Mouse (Mus musculus) T-helper 1 cell (primary cell): ENCODE data around the gene Gm34653.
"Not testable (repeated sequence)": the region's sequence is repeated elsewhere in the genome, so short reads cannot be mapped to it uniquely, and the experiment has no call there.

Experiments
- in situ Hi-C: fragments of 300-600 bp; cut with MboI, MseI; formaldehyde crosslinking; loops from one replicate; pipeline ENCODE4 v1.15.1; 2025; ENCODE audit warnings: high pct_unique_total_duplicates

The Gm34653 gene

GRCm38 (mm10) chr2:34832766-34833457, at the start of gene Gm34653:
TSS of gene Gm34653 (plus strand) at chr2:34833007.
- in situ Hi-C loops = not testable (repeated sequence)

DNA sequence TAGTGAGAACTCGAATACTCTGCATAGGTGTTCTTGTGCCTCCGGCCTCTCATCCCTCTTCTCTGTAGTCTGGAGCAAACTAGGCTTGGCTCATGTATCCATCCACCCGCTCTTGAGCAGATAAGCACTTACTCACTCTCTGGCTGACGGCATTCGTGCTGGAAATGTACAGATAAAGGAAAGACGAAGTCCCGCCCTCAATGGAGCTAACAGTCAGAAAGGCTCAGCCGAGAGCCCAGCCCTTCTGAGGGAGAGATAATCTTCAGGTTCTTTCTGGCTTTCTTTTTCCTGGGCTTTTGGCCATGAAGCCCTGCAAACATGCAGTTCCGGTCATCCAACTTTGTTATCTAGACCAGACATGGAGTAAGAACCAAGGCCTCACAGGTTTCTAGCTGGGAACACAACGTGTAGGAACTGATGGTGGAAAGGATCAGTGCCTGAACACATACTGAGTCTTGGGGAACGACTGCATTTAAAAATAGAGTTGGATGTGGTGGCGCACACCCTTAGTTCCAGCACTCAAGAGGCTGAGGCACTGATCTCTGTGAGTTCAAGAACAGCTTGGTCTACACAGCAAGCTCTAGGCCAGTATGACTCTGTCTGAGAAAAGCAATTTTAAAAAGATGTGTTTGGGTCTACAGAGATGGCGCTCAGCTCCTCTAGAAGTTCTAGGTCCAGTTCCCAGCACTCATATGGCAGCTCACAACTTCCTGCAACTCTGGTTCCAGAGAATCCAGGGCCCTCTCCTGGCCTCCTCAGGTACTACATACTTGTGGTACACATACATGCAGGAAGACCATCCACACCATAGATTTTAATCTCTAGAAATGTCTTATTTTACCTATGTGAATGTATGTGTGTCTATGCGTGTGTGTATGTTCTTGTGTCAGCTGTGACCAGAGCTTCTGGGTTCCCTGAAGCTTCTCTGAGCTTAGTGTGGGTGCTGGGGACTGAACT, 49.5 kb upstream of the Gm34653 start:
- in situ Hi-C loops = no loop called here

- in situ Hi-C loops = no loop called here
Observed at GRCm38 (mm10) chr2:34784085-34784484, 48.7 kb upstream of the Gm34653 start.

DNA sequence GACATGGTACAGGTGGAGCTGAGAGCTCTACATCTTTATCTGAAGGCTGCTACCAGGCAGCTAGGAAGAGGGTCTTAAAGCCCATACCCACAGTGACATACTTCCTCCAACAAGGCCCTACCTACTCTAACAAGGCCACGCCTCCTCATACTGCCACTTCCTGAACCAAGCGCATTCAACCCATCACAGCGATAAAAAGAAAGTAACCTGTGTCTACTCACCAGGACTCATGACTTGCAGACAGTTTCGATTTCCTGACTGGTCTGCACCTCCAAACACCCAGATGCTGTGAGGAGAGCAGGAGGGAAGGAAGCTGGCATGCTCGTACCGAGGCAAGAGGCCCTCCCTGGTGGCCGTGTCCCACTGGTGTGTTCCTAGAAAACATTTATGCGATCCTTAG, 42.5 kb upstream of the Gm34653 start:
- in situ Hi-C loops = no loop called here

GRCm38 (mm10) chr2:34792543-34792942, 40.3 kb upstream of the Gm34653 start:
- in situ Hi-C loops = not testable (repeated sequence)

DNA sequence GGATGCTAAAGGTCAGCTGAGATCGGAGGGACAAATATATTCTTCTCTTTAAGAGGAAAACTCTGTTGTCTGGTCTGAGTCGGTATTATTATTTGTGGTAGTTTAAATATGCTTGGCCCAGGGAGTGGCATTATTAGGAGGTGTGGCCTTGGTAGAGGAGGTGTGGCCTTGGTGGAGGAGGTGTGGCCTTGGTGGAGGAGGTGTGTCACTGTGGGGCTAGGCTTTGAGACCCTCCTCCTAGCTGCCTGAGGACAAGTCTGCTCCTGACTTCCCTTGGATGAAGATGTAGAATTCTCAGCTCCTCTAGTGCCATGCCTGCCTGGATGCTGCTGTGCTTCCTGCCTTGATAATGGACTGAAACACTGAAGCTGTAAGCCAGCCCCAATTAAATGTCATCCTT, 38.3 kb upstream of the Gm34653 start:
- in situ Hi-C loops = no loop called here

GRCm38 (mm10) chr2:34795426-34795825, 37.4 kb upstream of the Gm34653 start:
- in situ Hi-C loops = no loop called here

GRCm38 (mm10) chr2:34799357-34800256, 33.2 kb upstream of the Gm34653 start, which contains the start of gene Rabepk:
TSS of gene Rabepk (minus strand) at chr2:34799912.
- in situ Hi-C loops = no loop called here

GRCm38 (mm10) chr2:34800371-34800770, 32.4 kb upstream of the Gm34653 start:
- in situ Hi-C loops = no loop called here

GRCm38 (mm10) chr2:34801516-34802482, 31.0 kb upstream of the Gm34653 start:
- in situ Hi-C loops = no loop called here

DNA sequence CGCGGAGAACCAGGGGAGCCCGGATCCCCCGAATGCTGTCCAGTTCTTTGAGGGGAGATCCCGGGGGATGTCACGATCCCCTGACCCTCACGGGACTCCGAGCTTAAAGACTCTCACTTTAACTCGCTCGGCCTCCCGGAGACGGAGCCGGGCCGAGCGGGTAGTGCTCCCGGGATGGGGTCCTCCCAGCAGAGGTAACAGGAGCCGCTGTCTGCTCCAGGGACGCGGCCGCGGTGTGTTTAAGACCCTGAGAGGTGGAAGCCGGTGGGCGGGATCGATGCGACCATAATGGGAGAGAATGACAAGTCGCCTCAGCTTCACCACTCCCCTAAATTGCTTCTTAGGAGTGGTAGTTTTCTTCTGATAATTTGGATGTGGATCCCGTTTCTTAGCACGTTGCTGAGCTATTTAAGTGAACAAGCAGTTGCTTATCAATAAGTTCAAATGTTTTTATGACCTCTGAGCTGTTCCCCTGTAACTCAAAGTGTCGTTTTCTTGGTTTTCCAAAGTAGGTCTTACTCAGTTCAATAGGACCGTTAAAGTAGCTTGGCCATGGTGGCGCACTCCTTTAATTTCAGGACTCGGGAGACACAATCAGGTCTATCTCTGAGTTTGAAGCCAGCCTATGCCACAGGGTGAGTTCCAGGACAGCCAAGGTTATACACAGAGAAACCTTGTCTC, 30.1 kb upstream of the Gm34653 start:
- in situ Hi-C loops = not testable (repeated sequence)

DNA sequence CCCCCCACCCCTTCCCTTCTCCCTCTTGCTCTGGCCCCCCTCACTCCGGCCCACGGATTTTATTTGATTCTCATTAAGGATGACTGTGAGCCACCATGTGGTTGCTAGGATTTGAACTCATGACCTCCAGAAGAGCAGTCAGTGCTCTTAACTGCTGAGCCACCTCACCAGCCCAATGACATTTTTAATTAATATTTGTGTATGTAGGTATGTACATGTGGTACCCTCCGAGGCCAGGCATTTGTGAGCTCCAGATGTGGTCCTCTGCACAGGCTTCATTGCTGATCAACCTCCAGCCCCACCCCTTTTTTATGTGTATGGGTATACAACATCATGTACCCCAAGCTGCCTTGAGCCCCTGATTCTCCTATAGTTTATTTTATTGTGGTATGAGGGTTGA, 29.1 kb upstream of the Gm34653 start:
- in situ Hi-C loops = no loop called here

GRCm38 (mm10) chr2:34804172-34804571, 28.6 kb upstream of the Gm34653 start:
- in situ Hi-C loops = no loop called here

- in situ Hi-C loops = no loop called here
Observed at GRCm38 (mm10) chr2:34804815-34805214, 28.0 kb upstream of the Gm34653 start.

DNA sequence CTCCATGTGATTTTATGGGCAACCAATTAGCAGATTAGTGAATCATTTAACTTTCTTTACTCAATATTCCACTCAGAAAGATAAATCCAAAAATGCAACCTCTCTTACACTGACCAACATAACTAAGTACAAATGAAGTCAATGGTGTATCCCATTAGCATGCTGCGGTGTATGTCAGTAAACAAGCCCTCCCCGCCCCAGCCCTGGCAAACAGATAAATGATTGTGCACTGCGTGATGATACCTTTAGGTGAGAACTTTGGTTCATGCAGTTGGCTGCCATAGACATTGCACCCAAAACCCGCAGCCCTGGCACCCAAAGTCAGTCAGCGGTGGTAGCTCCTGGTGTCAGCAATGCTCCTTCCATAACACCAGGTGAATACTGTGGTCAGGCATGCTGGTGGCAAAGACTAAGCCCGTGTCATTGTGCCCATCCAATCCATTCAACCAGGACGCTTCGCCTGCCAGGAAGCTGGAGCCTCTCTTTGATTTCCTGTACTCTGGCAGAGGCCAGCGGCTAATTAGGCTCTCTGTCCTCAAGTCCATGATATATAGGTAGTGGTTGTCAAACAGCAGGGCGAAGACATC, 27.4 kb upstream of the Gm34653 start:
- in situ Hi-C loops = no loop called here

- in situ Hi-C loops = no loop called here
Observed at GRCm38 (mm10) chr2:34808057-34808456, 24.8 kb upstream of the Gm34653 start.

- in situ Hi-C loops = no loop called here
Observed at GRCm38 (mm10) chr2:34809568-34809967, 23.2 kb upstream of the Gm34653 start.

DNA sequence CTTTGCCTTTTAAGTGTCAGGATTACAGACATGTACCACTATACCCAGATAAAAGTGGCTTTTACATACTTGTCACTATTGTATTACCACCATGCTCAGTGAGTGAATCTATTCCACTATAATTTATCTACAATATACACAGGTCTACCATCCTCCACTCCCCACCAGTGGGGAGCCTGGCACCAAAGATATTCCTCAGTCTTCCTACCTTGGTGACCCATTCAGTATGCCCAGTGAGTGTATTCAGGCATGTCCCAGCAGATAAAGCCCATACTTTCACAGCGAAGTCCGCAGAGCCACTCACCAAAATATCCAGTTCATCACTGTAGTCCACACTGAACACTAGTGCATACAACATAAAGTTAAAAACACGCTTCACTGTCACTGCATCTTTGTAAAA, 22.0 kb upstream of the Gm34653 start:
- in situ Hi-C loops = no loop called here

DNA sequence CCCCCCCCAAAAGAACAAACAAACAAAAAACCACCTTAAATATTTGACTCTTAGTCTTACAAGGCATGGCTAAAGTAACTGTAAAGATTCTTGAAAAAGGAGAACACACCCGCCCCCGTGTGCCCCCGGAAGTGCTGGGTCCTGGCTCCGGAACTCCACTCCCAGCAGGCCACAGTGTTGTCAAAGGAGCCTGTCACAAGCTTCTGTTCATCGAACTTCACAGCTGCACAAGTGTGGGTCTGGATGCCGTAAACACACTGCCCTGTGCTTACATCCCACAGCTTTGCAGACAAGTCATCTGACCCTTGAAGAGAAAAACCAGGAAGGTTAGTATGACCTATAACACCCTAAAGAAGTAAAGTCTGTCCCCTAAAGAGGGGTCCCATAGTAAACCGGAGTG, 20.1 kb upstream of the Gm34653 start:
- in situ Hi-C loops = no loop called here

DNA sequence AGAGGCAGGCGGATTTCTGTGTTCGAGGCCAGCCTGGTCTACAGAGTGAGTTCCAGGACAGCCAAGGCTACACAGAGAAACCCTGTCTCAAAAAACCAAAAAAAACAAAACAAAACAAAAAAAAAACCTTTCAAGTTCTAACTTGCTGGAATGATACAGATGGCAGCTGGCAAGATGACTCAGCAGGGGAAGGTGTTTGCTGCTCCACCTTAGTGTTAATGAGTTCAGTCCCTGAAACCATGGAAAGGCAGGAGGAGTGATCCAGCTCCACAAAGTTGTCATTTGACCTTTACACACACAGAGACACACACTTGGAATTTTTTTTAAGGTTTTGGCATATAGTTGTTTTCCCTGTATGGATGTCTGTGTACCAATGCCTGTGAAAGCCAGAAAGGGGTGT, 16.9 kb upstream of the Gm34653 start:
- in situ Hi-C loops = not testable (repeated sequence)
